In genomic region chr10:24627262-24627661, GRCm38 (mm10) we compare ENCODE assay signal across 8 mouse cellular contexts.
"Had no signal": no experiment of that assay in that cellular context is flagged by ENCODE, and none has a peak within 500 bp of the region (broad histone marks: within the 10 kb centered on the region; RNA-seq: fewer than 3 reads in every experiment).

No protein-coding gene starts in this region.

- H3K9me3 ChIP-seq: hindbrain, embryonic 15.5 days; liver, embryonic 13.5 days; midbrain, embryonic 13.5 days had no signal

- H3K27me3 ChIP-seq: hindbrain, embryonic 15.5 days; liver, embryonic 13.5 days; midbrain, embryonic 13.5 days had no signal

- H3K9ac ChIP-seq: hindbrain, embryonic 15.5 days; liver, embryonic 13.5 days; liver, postnatal 0 days; midbrain, embryonic 13.5 days had no signal

- ATAC-seq: liver, postnatal 0 days; midbrain, embryonic 13.5 days had no signal

- H3K27ac ChIP-seq: hindbrain, embryonic 15.5 days; liver, embryonic 13.5 days; midbrain, embryonic 13.5 days had no signal

- DNase-seq: kidney, adult 11 months; left cerebral cortex, postnatal 4 days; liver; liver, embryonic 13.5 days; liver, postnatal 0 days; thymus, postnatal 36 days had no signal

- H3K4me1 ChIP-seq: hindbrain, embryonic 15.5 days had no signal

- H3K36me3 ChIP-seq: hindbrain, embryonic 15.5 days; liver, embryonic 13.5 days; midbrain, embryonic 13.5 days had no signal

- H3K4me3 ChIP-seq: hindbrain, embryonic 15.5 days; liver, embryonic 13.5 days; midbrain, embryonic 13.5 days had no signal

- H3K4me2 ChIP-seq: hindbrain, embryonic 15.5 days; liver, embryonic 13.5 days; midbrain, embryonic 13.5 days had no signal
